ENCODE assay signal across 12 mouse cellular contexts in the genomic region with DNA sequence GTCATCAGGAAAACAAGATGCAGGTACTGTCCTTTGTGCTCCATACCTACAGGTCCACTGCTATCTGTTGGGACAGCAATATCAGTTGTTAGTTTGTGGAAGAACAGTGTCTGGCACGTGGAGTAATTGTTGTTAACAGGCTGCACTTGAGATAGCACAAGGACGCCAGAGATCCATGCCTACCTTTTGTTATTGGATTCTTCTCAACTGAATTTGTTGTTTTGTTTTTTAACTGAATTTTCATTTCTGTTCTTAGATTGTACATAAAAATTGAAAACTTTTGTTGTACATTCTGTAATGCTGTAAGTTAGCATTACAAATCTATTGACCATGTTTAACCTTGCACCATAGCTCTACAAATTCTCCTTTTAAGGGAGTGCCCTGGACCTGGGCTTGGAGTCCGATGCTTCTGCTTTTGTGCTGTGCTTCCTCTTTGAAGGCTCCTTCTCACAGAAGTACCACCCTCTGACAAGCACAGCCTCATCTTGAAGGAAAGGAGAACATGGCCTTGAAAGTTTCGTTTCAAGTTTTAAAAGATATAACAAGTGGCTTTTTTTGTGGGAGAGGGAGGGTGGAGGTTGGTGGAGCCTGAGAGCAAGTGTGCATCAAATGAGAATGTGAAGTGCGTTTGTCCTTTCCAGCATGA. TPM values are rescaled to one million over a fixed set of nuclear protein-coding genes. Genes with fewer than 3 reads are reported as not detected.
DNase-seq lines count a peak whose midpoint lies in the region; ATAC-seq and TF ChIP-seq lines count a peak whose summit lies in the region.
"Had no signal": no experiment of that assay in that cellular context is flagged by ENCODE, and none has a peak within 500 bp of the region (broad histone marks: within the 10 kb centered on the region; RNA-seq: fewer than 3 reads in every experiment).

No protein-coding gene starts in this region.

- H3K4me1 ChIP-seq in bone marrow macrophage, adult 2 months (ENCODE audit: control insufficient read depth, insufficient read depth, low read length), result peaks cover 40% of the 10 kb centered on the region
- H3K4me1 ChIP-seq: embryonic facial prominence, embryonic 13.5 days had no signal

- TF ChIP-seq CTCF in bone marrow macrophage, adult 2 months (IDR thresholded peaks at IDR 0.05; ENCODE audit: low read depth, low read length), result no peak

- peak overlapping the region; percentile 98 for H3K27ac ChIP-seq in bone marrow macrophage, adult 2 months (ENCODE audit: insufficient read depth, low read depth, low read length)
- H3K27ac ChIP-seq: embryonic facial prominence, embryonic 13.5 days; hindbrain, embryonic 14.5 days had no signal

- peak overlapping the region; percentile 68 for H3K4me3 ChIP-seq in bone marrow macrophage, adult 2 months (ENCODE audit: insufficient read depth, low read length)
- H3K4me3 ChIP-seq: embryonic facial prominence, embryonic 13.5 days had no signal

- ATAC-seq in megakaryocyte, adult 5-6 weeks (ENCODE audit: poor library complexity, severe bottlenecking), result peak; percentile 77

- DNase-seq in kidney, adult 9 months, result peak; percentile 12
- no peak for DNase-seq in kidney, postnatal 36 days
- peak; percentile 90 for DNase-seq in A20 (ENCODE audit: low read depth, low spot score)
- DNase-seq in frontal cortex, adult 2 months (ENCODE audit: extremely low spot score in 1 of 2, low spot score in 1 of 2), result no peak
- no peak for DNase-seq in cerebellum, adult 11-12 months
- DNase-seq in right cerebral cortex, postnatal 4 days, result no peak
- DNase-seq: layer of hippocampus, postnatal 36 days had no signal

- TF ChIP-seq POLR2A in bone marrow macrophage, adult 2 months (IDR thresholded peaks at IDR 0.05; ENCODE audit: borderline replicate concordance, low read depth, low read length), result no peak

RNA-seq across cellular contexts. Expression of a gene that starts 2.5 kb away (rescaled TPM):
- polyA plus RNA-seq in bone marrow macrophage, adult 2 months (2012; ENCODE audit: insufficient read depth, insufficient read length, missing spikeins), result 30.8 and 33.9 TPM in 2 replicates
- total RNA-seq in megakaryocyte, adult 5-6 weeks (2015), result 115 and 116 TPM in 2 replicates
- total RNA-seq in megakaryocyte, adult 5-6 weeks (2017), result 21.3 and 21.8 TPM in 2 replicates
- polyA plus RNA-seq in frontal cortex, adult 2 months (2012; rRNA removed), result 0.08 and 0.18 TPM in 2 replicates

RNA-seq across cellular contexts. Expression of a gene that starts 2.5 kb away (rescaled TPM):
- 423 and 440 TPM in 2 replicates for polyA plus RNA-seq in bone marrow macrophage, adult 2 months (2012; ENCODE audit: insufficient read depth, insufficient read length, missing spikeins)
- total RNA-seq in megakaryocyte, adult 5-6 weeks (2015), result 248 and 296 TPM in 2 replicates
- 242 and 257 TPM in 2 replicates for total RNA-seq in megakaryocyte, adult 5-6 weeks (2017)
- 27.4 and 29.8 TPM in 2 replicates for polyA plus RNA-seq in frontal cortex, adult 2 months (2012; rRNA removed)

RNA-seq across cellular contexts. Expression of a gene that starts 4.3 kb away (rescaled TPM):
- polyA plus RNA-seq in bone marrow macrophage, adult 2 months (2012; ENCODE audit: insufficient read depth, insufficient read length, missing spikeins), result 333 and 359 TPM in 2 replicates
- 1,009 and 1,045 TPM in 2 replicates for total RNA-seq in megakaryocyte, adult 5-6 weeks (2015)
- total RNA-seq in megakaryocyte, adult 5-6 weeks (2017), result 207 and 252 TPM in 2 replicates
- polyA plus RNA-seq in frontal cortex, adult 2 months (2012; rRNA removed), result 0.88 and 1.3 TPM in 2 replicates
- polyA plus RNA-seq: hindbrain, embryonic 14.5 days had no signal

RNA-seq across cellular contexts. Expression of a gene that starts 24.0 kb away (rescaled TPM):
- polyA plus RNA-seq in bone marrow macrophage, adult 2 months (2012; ENCODE audit: insufficient read depth, insufficient read length, missing spikeins), result 0.48 TPM in 1 of 2 replicates, not detected in the other
- total RNA-seq in megakaryocyte, adult 5-6 weeks (2015), result 2.8 and 3.4 TPM in 2 replicates
- total RNA-seq in megakaryocyte, adult 5-6 weeks (2017), result 0.37 and 1.1 TPM in 2 replicates
- 114 and 125 TPM in 2 replicates for polyA plus RNA-seq in frontal cortex, adult 2 months (2012; rRNA removed)
- total RNA-seq: gastrocnemius, adult 8-10 months had no signal

Comparison
In these comparisons a context has a peak if more than half of its experiments do, and no peak if none do; other contexts are left out.
1. DNase-seq: peak in kidney, adult 9 months (single experiment) and A20 (single experiment); none in kidney, postnatal 36 days (0 of 2), frontal cortex, adult 2 months (0 of 2), cerebellum, adult 11-12 months (single experiment) and right cerebral cortex, postnatal 4 days (single experiment).
2. RNA of a gene that starts 2.5 kb away (polyA plus RNA-seq): 30.8 to 33.9 TPM in bone marrow macrophage, adult 2 months; 0.08 to 0.18 TPM in frontal cortex, adult 2 months; every median in the first group is over 10 times any median in the second.
3. RNA of a gene that starts 2.5 kb away (polyA plus RNA-seq): 423 to 440 TPM in bone marrow macrophage, adult 2 months; 27.4 to 29.8 TPM in frontal cortex, adult 2 months; every median in the first group is over 10 times any median in the second.
4. RNA of a gene that starts 4.3 kb away (polyA plus RNA-seq): 333 to 359 TPM in bone marrow macrophage, adult 2 months; 0.88 to 1.3 TPM in frontal cortex, adult 2 months; every median in the first group is over 100 times any median in the second.